Mouse (Mus musculus) limb, embryonic 11.5 days (tissue): ENCODE data around the gene Islr. TPM values are rescaled to one million over a fixed set of nuclear protein-coding genes. Genes with fewer than 3 reads are reported as not detected.

ENCODE experiments used
- ATAC-seq: fragments of 200-750 bp; cut with Nextera tagmentation; 2 replicates; pipeline ENCODE4 v1.8.0; 2017; ENCODE audit warnings: low read depth; ENCODE audit not compliant: insufficient number of reproducible peaks, low FRiP score, low TSS enrichment
- DNase-seq: peaks from one replicate; pipeline ENCODE4 v3.0.0-alpha.2; 2015; ENCODE audit warnings: low spot score
- H3K27ac ChIP-seq: fragments of 300-500 bp; sonication (generic); replicated peaks from 2 replicates; pipeline ENCODE4 v1.5.1; 2014; ENCODE audit warnings: low read depth, mild to moderate bottlenecking, low read length
- H3K27me3 ChIP-seq: fragments of 300-500 bp; sonication (generic); 2 replicates; pipeline ENCODE4 v1.6.1; 2014; ENCODE audit warnings: mild to moderate bottlenecking, low read length, mixed read lengths; ENCODE audit not compliant: control insufficient read depth, insufficient read depth
- H3K36me3 ChIP-seq: fragments of 300-500 bp; sonication (generic); 2 replicates; pipeline ENCODE4 v1.6.1; 2014; ENCODE audit warnings: mild to moderate bottlenecking, low read length, moderate library complexity, mixed read lengths; ENCODE audit not compliant: control insufficient read depth, insufficient read depth
- H3K4me1 ChIP-seq: fragments of 300-500 bp; sonication (generic); 2 replicates; pipeline ENCODE4 v1.6.1; 2014; ENCODE audit warnings: low read length, mixed read lengths; ENCODE audit not compliant: control insufficient read depth, insufficient read depth
- H3K4me2 ChIP-seq: fragments of 300-500 bp; sonication (generic); 2 replicates; pipeline ENCODE4 v1.6.1; 2014; ENCODE audit warnings: low read depth, mild to moderate bottlenecking, moderate library complexity; ENCODE audit not compliant: severe bottlenecking
- H3K4me3 ChIP-seq: fragments of 300-500 bp; sonication (generic); 2 replicates; pipeline ENCODE4 v1.5.1; 2014; ENCODE audit warnings: low read depth, low read length
- H3K9ac ChIP-seq: fragments of 300-500 bp; sonication (generic); 2 replicates; pipeline ENCODE4 v1.6.1; 2014; ENCODE audit warnings: mild to moderate bottlenecking, low read length
- H3K9me3 ChIP-seq: fragments of 300-500 bp; sonication (generic); 2 replicates; pipeline ENCODE4 v1.6.1; 2016; ENCODE audit warnings: low read length; ENCODE audit not compliant: control insufficient read depth
- WGBS: fragments of 180-500 bp; shearing (Covaris S2); extraction: QIAGEN DNeasy Blood & Tissue Kit; methylation state at CpG from one replicate; pipeline ENCODE4 v1.1.7; 2014; 5-methylcytosine and 5-hydroxymethylcytosine counted together
- polyA plus RNA-seq: library from polyadenylated mRNA; unstranded; fragments of >200 nt; fragmentation: Nextera tagmentation; extraction: Ambion mirVana; gene quantifications from 2 replicates; pipeline ENCODE4 v1.2.1, GENCODE M21; 2014

Islr gene
- polyA plus RNA-seq, 1 experiment from 2014 or later = 37.6 TPM

DNA sequence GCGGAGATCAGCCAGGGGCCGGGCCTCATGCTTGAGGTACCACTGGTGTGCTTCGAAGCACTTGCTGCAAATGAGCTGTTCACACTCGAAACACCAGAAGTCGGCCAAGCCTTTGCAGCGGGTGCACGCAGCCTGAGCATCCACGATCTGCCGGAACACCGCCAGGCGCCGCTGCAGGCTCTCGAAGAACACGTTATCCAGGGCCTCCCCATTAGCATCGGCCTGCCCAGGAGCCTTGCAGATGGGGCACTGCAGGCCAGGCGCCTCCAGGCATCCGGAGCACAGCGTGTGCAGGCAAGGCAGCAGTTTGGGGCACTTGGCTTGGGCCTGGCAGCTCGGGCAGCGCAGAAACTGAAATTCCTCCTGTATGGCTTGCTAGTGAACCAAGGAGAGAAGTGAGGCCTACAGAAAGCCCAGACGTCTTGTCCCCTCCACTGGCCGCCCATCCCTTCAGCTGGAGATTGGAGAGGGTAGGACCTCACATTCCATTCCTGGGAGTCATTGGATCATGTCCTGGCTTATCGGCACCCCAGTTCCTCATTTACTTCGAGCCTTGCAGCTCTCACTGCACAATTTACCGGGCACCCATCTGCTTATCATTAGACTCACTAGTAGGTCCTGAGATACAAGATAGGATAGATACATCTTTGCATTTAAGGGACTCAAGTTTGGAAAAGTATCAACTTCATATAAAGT is 43.1 kb upstream of the Islr start:
- DNase-seq = peak; percentile 89
- Histone ChIP-seq H3K4me3 (no peak overlapping the region), H3K9me3 (no peaks in the 10 kb centered on the region), H3K4me2 (peak overlapping the region; percentile 39; the same call in 1 of the 2 replicates), H3K36me3 (no peaks in the 10 kb centered on the region), H3K27ac (no peak overlapping the region), H3K9ac (peak overlapping the region; percentile 46), H3K4me1 (peaks cover 19% of the 10 kb centered on the region), H3K27me3 (no peaks in the 10 kb centered on the region)
- 9% methylated on average over 25 of the region's 25 CpGs for WGBS
- 0 out of 2 replicates have a peak, but pooled peaks have one; percentile 67 for ATAC-seq

DNA sequence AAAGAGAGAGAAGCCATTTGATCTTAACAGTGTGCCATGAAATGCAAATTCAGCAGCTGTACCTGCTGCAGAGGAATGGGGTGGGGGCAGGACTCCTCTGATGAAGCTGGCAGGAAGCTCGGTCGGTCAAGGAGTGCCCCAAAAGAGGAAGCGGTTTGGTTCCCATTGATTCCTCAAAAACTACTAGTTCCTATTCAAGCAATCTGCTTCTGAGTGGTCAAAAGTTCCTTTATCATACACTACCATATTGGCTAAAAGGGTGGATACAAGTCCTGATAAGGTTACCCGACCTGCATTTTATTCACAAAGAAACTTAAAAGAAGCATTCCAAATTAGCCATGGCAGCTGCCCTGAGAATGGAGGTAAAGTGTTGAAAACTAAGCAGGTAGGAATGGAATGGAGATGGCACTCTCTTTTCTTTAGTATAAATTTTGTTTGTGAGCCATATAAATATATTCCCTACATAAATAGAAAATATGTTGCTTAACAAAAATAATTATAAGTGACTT is 42.0 kb upstream of the Islr start:
- H3K9me3 ChIP-seq = no peaks in the 10 kb centered on the region
- ATAC-seq (no peak), DNase-seq (no peak)
- H3K4me1 ChIP-seq = peaks cover 24% of the 10 kb centered on the region
- no peaks in the 10 kb centered on the region for H3K27me3 ChIP-seq
- no peak overlapping the region for H3K4me2 ChIP-seq
- 55% methylated on average over 4 of the region's 4 CpGs for WGBS
- no peak overlapping the region for H3K4me3 ChIP-seq
- no peaks in the 10 kb centered on the region for H3K36me3 ChIP-seq
- H3K9ac ChIP-seq = no peak overlapping the region
- H3K27ac ChIP-seq = no peak overlapping the region

DNA sequence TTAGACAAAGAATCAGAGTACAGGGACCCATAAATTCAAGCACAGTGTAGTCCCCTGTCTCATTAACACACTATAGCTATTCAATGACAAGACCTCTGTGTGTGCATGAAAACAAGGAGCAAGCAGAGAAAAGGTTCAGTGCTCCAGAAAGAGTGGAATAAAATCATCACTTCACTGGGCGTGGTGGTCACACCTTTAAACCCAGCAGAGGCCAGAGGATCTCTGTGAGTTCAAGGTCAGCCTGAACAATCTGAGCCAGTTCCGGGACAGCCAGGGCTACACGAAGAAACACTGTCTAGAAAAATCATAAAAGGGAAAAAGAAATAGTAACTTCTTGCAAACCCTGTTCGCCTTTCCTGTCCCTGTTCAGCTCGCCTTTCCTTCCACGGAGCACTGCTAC is 39.6 kb upstream of the Islr start:
- no peak for DNase-seq
- peaks cover 17% of the 10 kb centered on the region for H3K4me1 ChIP-seq

DNA sequence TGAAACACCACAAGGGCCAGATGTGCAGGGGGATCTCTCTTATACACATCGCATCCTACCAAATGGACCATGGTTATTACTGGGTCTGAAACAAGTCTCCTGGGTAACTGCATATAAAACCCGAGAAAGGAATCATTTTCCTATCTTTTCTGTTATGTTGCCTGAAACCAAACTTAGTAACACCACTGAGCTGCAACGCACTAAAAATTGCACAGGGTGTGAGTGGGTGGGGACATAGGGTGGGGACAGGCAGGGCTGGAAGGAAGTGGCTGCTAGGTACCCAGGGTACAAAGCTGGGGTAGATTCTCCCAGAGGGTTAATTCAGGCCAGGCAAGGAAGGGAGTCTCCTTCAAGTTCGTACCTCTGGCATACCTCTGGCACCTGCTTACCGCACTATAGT is 38.6 kb upstream of the Islr start:
- H3K9ac ChIP-seq = no peak overlapping the region
- no peak overlapping the region for H3K27ac ChIP-seq
- H3K4me3 ChIP-seq = no peak overlapping the region
- DNase-seq (no peak), ATAC-seq (no peak)
- 84% methylated on average over 5 of the region's 5 CpGs for WGBS
- no peaks in the 10 kb centered on the region for H3K36me3 ChIP-seq
- H3K4me1 ChIP-seq = peaks cover 13% of the 10 kb centered on the region
- no peaks in the 10 kb centered on the region for H3K9me3 ChIP-seq
- H3K4me2 ChIP-seq = no peak overlapping the region
- no peaks in the 10 kb centered on the region for H3K27me3 ChIP-seq

More for the DNA sequence above, 39.6 kb upstream of the Islr start:
- Histone ChIP-seq H3K9ac (no peak overlapping the region), H3K36me3 (no peaks in the 10 kb centered on the region), H3K9me3 (no peaks in the 10 kb centered on the region), H3K27me3 (no peaks in the 10 kb centered on the region), H3K27ac (no peak overlapping the region), H3K4me3 (no peak overlapping the region), H3K4me2 (no peak overlapping the region)
- no peak for ATAC-seq
- 92% methylated on average over 6 of the region's 6 CpGs for WGBS

DNA sequence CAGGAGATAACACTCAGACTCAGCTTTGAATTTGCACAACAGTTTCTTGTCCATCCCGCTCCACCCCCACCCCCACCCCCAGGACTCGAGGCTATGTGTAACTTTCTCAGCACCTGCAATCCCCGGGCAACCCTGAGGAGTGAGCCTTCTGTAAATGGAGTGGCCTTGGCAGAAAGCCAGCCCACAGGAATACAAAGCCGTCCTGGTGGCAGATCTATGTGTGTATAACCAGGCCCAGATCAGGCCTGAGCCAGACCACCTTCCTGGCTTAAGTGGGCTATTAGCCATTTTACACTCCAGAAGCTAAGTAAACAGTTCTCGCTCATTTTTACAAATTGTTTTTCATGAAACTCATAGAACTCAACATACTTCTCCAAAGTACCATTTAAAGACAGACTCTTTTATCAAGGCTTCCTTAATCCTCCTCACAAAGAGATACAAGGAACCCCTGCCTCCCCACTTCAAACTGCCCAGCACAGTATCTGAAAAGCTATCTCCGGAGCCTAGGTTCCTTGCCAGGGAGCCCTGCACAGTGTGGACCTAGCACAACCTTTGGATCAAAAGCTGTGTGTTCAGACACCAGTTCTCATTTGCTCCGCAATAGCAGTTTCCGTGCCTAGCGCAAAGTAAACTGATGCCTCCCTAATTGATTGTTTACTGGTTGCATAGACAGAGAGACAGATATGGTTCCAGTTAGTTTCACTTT is 37.8 kb upstream of the Islr start:
- WGBS = 52% methylated on average over 9 of the region's 9 CpGs
- H3K9ac ChIP-seq = no peak overlapping the region
- H3K36me3 ChIP-seq = no peaks in the 10 kb centered on the region
- peak; percentile 50 for DNase-seq
- no peaks in the 10 kb centered on the region for H3K9me3 ChIP-seq
- H3K4me3 ChIP-seq = no peak overlapping the region
- no peak for ATAC-seq
- H3K4me2 ChIP-seq = no peak overlapping the region
- peaks cover 10% of the 10 kb centered on the region for H3K4me1 ChIP-seq
- H3K27ac ChIP-seq = peak overlapping the region; percentile 72
- H3K27me3 ChIP-seq = no peaks in the 10 kb centered on the region

DNA sequence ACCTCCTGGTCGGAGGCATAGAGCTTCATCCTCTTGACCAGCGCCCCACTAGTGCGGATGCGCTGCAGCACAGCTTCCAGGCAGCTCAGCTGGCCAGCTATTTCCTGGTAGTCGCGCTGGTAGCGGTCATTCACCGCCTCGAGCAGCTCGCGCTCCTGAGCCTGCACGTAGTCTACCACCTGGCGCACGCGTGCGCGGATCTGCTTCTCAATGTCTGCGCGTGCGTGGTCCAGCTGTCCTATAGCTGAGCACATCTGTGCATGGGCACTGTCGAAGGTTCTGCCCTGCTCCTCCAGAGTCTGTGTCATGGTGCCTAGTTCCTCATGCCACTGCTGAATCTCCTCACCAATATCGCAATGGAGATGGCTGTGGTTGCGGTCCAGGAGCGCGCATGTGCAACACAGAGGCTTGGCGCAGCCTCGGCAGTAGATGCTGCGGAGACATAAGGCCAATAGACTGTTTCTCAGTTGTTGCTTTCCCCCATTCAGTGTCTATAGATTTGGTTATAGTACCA is 30.5 kb upstream of the Islr start:
- no peak for ATAC-seq
- H3K9ac ChIP-seq = no peak overlapping the region
- H3K4me2 ChIP-seq = no peak overlapping the region
- no peak overlapping the region for H3K27ac ChIP-seq
- H3K27me3 ChIP-seq = no peaks in the 10 kb centered on the region
- no peak overlapping the region for H3K4me3 ChIP-seq
- H3K4me1 ChIP-seq = 0 out of 2 replicates have a peak, but pooled peaks cover 4% of the 10 kb centered on the region
- 97% methylated on average over 28 of the region's 28 CpGs for WGBS
- no peak for DNase-seq
- peaks cover 8% of the 10 kb centered on the region; the same call in 1 of the 2 replicates for H3K36me3 ChIP-seq
- no peaks in the 10 kb centered on the region for H3K9me3 ChIP-seq

DNA sequence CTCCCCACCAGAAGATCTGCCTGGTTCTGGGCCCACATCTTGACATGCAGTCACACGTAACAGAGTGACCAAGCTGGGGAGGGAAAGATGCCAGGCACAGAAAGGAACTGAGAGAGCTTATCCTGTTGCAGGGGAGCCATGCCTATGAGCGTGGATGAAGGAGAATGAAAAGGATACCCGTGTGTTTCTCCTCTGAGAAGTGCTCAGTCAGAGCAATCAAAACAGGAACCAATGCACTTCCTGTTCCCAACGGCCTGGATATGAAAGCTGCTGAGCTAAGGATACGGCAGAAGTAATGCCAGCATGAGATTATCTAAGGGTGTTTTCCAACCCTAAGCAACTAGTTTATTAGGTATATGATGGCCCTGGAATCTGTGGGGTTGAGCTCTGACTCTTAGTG is 28.3 kb upstream of the Islr start:
- DNase-seq = no peak
- no peak overlapping the region for H3K4me3 ChIP-seq
- no peaks in the 10 kb centered on the region for H3K9me3 ChIP-seq
- no peak for ATAC-seq
- 81% methylated on average over 5 of the region's 5 CpGs for WGBS
- H3K4me2 ChIP-seq = no peak overlapping the region
- 0 out of 2 replicates have a peak overlapping the region, but pooled peaks have one; percentile 3 for H3K27ac ChIP-seq
- no peaks in the 10 kb centered on the region for H3K27me3 ChIP-seq
- no peak overlapping the region for H3K9ac ChIP-seq
- H3K36me3 ChIP-seq = peaks cover 22% of the 10 kb centered on the region; the same call in 1 of the 2 replicates
- H3K4me1 ChIP-seq = 0 out of 2 replicates have a peak, but pooled peaks cover 4% of the 10 kb centered on the region

DNA sequence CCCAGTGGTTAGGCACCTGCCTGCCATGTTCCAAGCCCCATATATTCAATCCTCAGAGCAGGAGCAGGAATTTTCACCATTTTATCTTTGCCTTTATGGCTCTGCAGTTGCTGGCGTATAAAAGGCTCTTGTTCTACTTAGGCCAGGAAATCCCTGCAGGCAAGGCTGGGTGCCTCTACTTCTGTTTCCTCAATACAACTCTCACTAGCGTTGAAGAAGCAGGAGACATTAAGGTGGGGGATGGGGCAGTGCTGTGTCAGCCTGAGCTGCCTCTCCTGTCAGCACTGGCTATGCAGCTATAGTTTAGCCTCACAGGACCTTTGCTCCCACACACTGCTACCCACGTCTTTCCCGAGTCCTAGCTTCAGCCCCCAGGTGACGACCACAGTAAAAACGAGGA is 27.6 kb upstream of the Islr start:
- Histone ChIP-seq H3K4me1 (0 out of 2 replicates have a peak, but pooled peaks cover 4% of the 10 kb centered on the region), H3K36me3 (peaks cover 22% of the 10 kb centered on the region; the same call in 1 of the 2 replicates), H3K4me2 (no peak overlapping the region), H3K27ac (0 out of 2 replicates have a peak overlapping the region, but pooled peaks have one; percentile 3), H3K9ac (no peak overlapping the region), H3K4me3 (no peak overlapping the region), H3K9me3 (no peaks in the 10 kb centered on the region), H3K27me3 (no peaks in the 10 kb centered on the region)
- DNase-seq (no peak), ATAC-seq (no peak)
- WGBS = 69% methylated on average over 6 of the region's 6 CpGs
